Mouse (Mus musculus): Measurements from ENCODE around the gene Aven. TPM values are rescaled to one million over a fixed set of nuclear protein-coding genes. Genes with fewer than 3 reads are reported as not detected.

Aven gene
- polyA plus RNA-seq, 1 experiment from 2014 or later, result 3.2 TPM

DNA sequence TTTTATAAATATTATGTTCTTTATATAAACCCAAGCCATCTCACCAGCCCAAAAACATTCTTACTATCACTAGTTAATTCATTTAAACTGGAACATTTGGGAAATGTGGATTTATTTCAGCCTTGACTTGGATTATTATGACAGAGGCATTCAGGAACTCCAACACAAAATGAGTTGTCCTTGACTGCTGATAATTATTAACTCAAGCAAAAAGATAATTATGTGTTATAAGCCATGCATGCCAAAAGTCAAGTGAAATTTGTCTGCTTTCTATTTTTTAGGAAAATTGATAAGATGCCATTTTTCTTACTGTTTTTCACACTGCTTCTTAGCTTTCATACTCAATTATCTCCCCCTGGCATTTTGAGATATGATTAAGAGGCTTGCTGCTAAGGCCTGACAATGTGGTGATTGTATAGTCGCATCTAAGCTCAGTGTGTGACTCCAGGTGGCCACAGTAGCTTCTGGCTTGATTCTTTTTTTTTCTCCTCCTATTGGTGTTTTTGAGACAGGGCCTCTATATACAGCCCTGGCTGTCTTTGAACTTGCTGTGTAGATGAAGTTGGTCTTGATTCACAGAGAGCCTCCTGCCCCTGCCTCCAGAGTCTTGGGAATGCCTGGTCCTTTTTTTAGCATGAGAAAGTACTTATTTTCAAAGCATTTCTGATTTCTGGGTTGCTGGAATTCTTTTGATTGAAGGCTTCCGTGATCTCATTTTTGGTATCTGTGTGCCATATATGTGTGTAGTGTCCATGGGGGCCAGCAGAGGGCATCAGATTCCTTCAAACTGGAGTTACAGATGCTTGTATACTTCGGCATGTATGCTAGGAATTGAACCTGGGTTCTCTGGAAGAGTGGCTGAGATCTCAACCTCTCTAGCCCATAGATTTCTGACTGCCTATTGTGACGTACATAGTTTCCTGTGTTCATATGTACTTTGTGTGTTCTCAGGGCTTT lies 28.0 kb downstream of the Aven start:
- Histone ChIP-seq H3K4me3 (replicated peaks; ENCODE audit: low read depth, low read length) (no peak overlapping the region), H3K27ac (replicated peaks; ENCODE audit: low read depth, low read length) (no peak overlapping the region), H3K4me2 (ENCODE audit: low read length) (no peak overlapping the region), H3K4me1 (ENCODE audit: control insufficient read depth, insufficient read depth, low read length) (no peaks in the 10 kb centered on the region), H3K36me3 (ENCODE audit: control insufficient read depth, insufficient read depth, low read length) (no peaks in the 10 kb centered on the region), H3K9me3 (ENCODE audit: control insufficient read depth, low read length) (no peaks in the 10 kb centered on the region), H3K9ac (replicated peaks; ENCODE audit: low read length) (no peak overlapping the region), H3K27me3 (ENCODE audit: control insufficient read depth, insufficient read depth, low read length) (no peaks in the 10 kb centered on the region)
- no peak for ATAC-seq (ENCODE audit: low FRiP score, low TSS enrichment)
- DNase-seq, result no peak
- 79% methylated on average over 4 of the region's 4 CpGs for WGBS

DNA sequence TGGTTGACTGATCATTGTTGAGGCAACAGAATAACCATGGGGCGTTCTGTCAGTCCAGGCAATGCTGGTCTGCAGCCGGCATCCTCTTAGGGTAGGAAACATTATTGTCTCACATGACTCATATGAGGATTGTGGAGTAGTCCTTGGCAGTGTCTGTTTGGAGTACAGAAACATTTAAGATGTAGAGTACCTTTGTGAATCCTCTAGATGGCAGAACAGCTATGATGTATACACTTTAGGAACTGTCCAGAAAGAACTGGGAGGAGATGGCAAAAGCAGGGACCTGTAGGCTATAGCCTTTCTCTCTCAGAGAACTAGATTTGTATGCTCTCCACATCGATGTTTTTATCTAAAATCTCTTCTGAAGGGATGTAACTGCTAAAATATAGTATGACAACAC lies 34.2 kb downstream of the Aven start:
- no peaks in the 10 kb centered on the region for H3K27me3 ChIP-seq (ENCODE audit: control insufficient read depth, insufficient read depth, low read length)
- H3K4me3 ChIP-seq (replicated peaks; ENCODE audit: low read depth, low read length), result no peak overlapping the region
- no peak overlapping the region for H3K9ac ChIP-seq (replicated peaks; ENCODE audit: low read length)
- H3K9me3 ChIP-seq (ENCODE audit: control insufficient read depth, low read length), result no peaks in the 10 kb centered on the region
- ATAC-seq (ENCODE audit: low FRiP score, low TSS enrichment) (no peak), DNase-seq (peak; percentile 15)
- no peak overlapping the region for H3K27ac ChIP-seq (replicated peaks; ENCODE audit: low read depth, low read length)
- no peaks in the 10 kb centered on the region for H3K36me3 ChIP-seq (ENCODE audit: control insufficient read depth, insufficient read depth, low read length)
- no peak overlapping the region for H3K4me2 ChIP-seq (ENCODE audit: low read length)
- no peaks in the 10 kb centered on the region for H3K4me1 ChIP-seq (ENCODE audit: control insufficient read depth, insufficient read depth, low read length)
- 85% methylated on average over 3 of the region's 3 CpGs for WGBS

GRCm38 (mm10) chr2:112532812-112533496 lies 40.2 kb downstream of the Aven start:
- Histone ChIP-seq H3K9ac (replicated peaks; ENCODE audit: low read length) (no peak overlapping the region), H3K9me3 (ENCODE audit: control insufficient read depth, low read length) (no peaks in the 10 kb centered on the region), H3K4me3 (replicated peaks; ENCODE audit: low read depth, low read length) (no peak overlapping the region), H3K27ac (replicated peaks; ENCODE audit: low read depth, low read length) (no peak overlapping the region), H3K36me3 (ENCODE audit: control insufficient read depth, insufficient read depth, low read length) (no peaks in the 10 kb centered on the region), H3K4me1 (ENCODE audit: control insufficient read depth, insufficient read depth, low read length) (peaks cover 2% of the 10 kb centered on the region; the same call in 1 of the 2 replicates), H3K4me2 (ENCODE audit: low read length) (no peak overlapping the region), H3K27me3 (ENCODE audit: control insufficient read depth, insufficient read depth, low read length) (no peaks in the 10 kb centered on the region)
- ATAC-seq (ENCODE audit: low FRiP score, low TSS enrichment) (no peak), DNase-seq (no peak)
- 86% methylated on average over 10 of the region's 10 CpGs for WGBS

DNA sequence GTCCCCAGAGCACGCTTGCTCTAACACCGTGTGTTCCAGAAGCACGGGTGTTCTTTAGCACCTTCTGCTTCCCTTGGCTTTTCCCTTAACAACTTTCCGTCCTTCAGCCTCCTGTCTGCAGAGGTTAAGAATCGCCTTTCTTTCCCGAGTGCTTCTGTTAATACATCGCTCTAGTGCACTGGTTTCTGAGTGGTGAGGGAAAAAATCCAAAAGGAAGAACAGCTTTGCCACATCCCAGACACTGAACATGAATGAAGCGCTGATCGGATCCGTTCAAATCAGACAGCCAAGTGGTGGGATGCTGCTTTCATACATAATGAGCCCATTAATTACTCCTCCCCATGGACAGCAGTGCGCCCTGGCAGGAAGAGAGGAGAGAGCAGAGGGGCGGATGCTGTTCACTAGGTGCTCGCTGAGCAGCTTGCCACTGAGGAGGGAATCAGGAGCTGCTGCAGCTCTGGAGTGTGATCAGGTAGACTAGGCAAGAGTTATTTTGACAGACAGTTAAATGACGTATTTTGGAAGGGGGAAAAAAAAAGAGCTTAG lies 42.0 kb downstream of the Aven start:
- Histone ChIP-seq H3K4me3 (replicated peaks; ENCODE audit: low read depth, low read length) (0 out of 2 replicates have a peak overlapping the region, but pooled peaks have one; percentile 11), H3K27ac (replicated peaks; ENCODE audit: low read depth, low read length) (0 out of 2 replicates have a peak overlapping the region, but pooled peaks have one; percentile 22), H3K27me3 (ENCODE audit: control insufficient read depth, insufficient read depth, low read length) (no peaks in the 10 kb centered on the region), H3K9me3 (ENCODE audit: control insufficient read depth, low read length) (no peaks in the 10 kb centered on the region), H3K9ac (replicated peaks; ENCODE audit: low read length) (peak overlapping the region; percentile 21; the same call in 1 of the 2 replicates), H3K4me2 (ENCODE audit: low read length) (peak overlapping the region; percentile 35), H3K36me3 (ENCODE audit: control insufficient read depth, insufficient read depth, low read length) (no peaks in the 10 kb centered on the region), H3K4me1 (ENCODE audit: control insufficient read depth, insufficient read depth, low read length) (peaks cover 2% of the 10 kb centered on the region; the same call in 1 of the 2 replicates)
- ATAC-seq (ENCODE audit: low FRiP score, low TSS enrichment), result no peak
- DNase-seq, result peak; percentile 50
- 42% methylated on average over 14 of the region's 14 CpGs for WGBS

DNA sequence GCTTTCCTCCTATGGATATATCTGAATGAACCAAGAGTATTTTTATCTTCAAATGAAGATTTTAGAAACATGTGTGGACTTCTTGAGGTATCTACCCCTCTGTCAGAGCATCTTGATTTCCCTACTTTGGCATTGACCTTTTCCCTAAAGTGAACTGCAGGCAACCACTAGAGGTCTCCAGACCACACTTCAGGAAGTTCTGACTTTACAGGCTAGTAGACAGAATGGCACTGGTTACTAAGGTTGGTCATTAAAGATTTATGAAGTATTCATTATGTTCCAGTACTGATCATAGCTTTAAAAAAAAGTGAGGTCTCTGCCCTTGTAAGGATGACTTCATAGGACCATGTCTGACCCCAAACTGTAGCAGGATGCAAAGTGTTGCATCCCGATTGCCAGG lies 46.0 kb downstream of the Aven start:
- DNase-seq, result peak; percentile 46
- no peaks in the 10 kb centered on the region for H3K36me3 ChIP-seq (ENCODE audit: control insufficient read depth, insufficient read depth, low read length)
- 95% methylated on average over 1 of the region's 1 CpGs for WGBS

GRCm38 (mm10) chr2:112541695-112542285 lies 49.0 kb downstream of the Aven start:
- 57% methylated on average over 5 of the region's 5 CpGs for WGBS
- H3K4me3 ChIP-seq (replicated peaks; ENCODE audit: low read depth, low read length), result no peak overlapping the region
- no peaks in the 10 kb centered on the region for H3K36me3 ChIP-seq (ENCODE audit: control insufficient read depth, insufficient read depth, low read length)
- no peak overlapping the region for H3K27ac ChIP-seq (replicated peaks; ENCODE audit: low read depth, low read length)
- ATAC-seq (ENCODE audit: low FRiP score, low TSS enrichment) (no peak), DNase-seq (peak; percentile 39)
- no peaks in the 10 kb centered on the region for H3K27me3 ChIP-seq (ENCODE audit: control insufficient read depth, insufficient read depth, low read length)
- H3K9me3 ChIP-seq (ENCODE audit: control insufficient read depth, low read length), result no peaks in the 10 kb centered on the region
- H3K4me1 ChIP-seq (ENCODE audit: control insufficient read depth, insufficient read depth, low read length), result no peaks in the 10 kb centered on the region
- no peak overlapping the region for H3K4me2 ChIP-seq (ENCODE audit: low read length)
- H3K9ac ChIP-seq (replicated peaks; ENCODE audit: low read length), result no peak overlapping the region

More for the DNA sequence above, 46.0 kb downstream of the Aven start:
- no peaks in the 10 kb centered on the region for H3K9me3 ChIP-seq (ENCODE audit: control insufficient read depth, low read length)
- no peaks in the 10 kb centered on the region for H3K27me3 ChIP-seq (ENCODE audit: control insufficient read depth, insufficient read depth, low read length)
- no peak overlapping the region for H3K9ac ChIP-seq (replicated peaks; ENCODE audit: low read length)
- ATAC-seq (ENCODE audit: low FRiP score, low TSS enrichment), result no peak
- peaks cover 2% of the 10 kb centered on the region; the same call in 1 of the 2 replicates for H3K4me1 ChIP-seq (ENCODE audit: control insufficient read depth, insufficient read depth, low read length)
- H3K27ac ChIP-seq (replicated peaks; ENCODE audit: low read depth, low read length), result no peak overlapping the region
- H3K4me3 ChIP-seq (replicated peaks; ENCODE audit: low read depth, low read length), result no peak overlapping the region
- no peak overlapping the region for H3K4me2 ChIP-seq (ENCODE audit: low read length)

GRCm38 (mm10) chr2:112556527-112556926 lies 63.8 kb downstream of the Aven start:
- no peaks in the 10 kb centered on the region for H3K9me3 ChIP-seq (ENCODE audit: control insufficient read depth, low read length)
- H3K36me3 ChIP-seq (ENCODE audit: control insufficient read depth, insufficient read depth, low read length), result no peaks in the 10 kb centered on the region
- H3K4me2 ChIP-seq (ENCODE audit: low read length), result no peak overlapping the region
- 92% methylated on average over 10 of the region's 10 CpGs for WGBS
- no peaks in the 10 kb centered on the region for H3K4me1 ChIP-seq (ENCODE audit: control insufficient read depth, insufficient read depth, low read length)
- H3K9ac ChIP-seq (replicated peaks; ENCODE audit: low read length), result no peak overlapping the region
- no peak for DNase-seq
- no peak for ATAC-seq (ENCODE audit: low FRiP score, low TSS enrichment)
- H3K4me3 ChIP-seq (replicated peaks; ENCODE audit: low read depth, low read length), result no peak overlapping the region
- no peak overlapping the region for H3K27ac ChIP-seq (replicated peaks; ENCODE audit: low read depth, low read length)
- H3K27me3 ChIP-seq (ENCODE audit: control insufficient read depth, insufficient read depth, low read length), result no peaks in the 10 kb centered on the region

DNA sequence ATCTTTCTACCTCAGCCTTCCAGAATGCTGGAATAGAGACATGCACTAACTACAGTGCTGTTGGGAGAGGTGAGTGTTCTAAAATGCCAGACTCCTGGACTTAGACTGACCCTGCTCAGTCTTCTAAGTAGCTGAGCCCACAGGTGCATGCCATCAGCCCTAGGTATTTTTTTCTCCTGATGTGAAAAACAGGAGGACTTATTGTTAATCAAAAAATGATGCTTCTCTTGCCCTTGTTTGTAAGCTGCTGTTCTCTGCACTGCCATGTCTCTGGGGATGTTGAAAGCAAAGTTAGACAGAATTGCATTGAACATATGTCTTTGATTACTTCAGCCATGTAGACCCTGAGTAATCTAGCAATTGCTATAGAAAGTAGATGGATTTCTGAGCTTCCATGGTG lies 64.7 kb downstream of the Aven start:
- no peak for ATAC-seq (ENCODE audit: low FRiP score, low TSS enrichment)
- H3K27me3 ChIP-seq (ENCODE audit: control insufficient read depth, insufficient read depth, low read length), result no peaks in the 10 kb centered on the region

More for the DNA sequence above, 64.7 kb downstream of the Aven start:
- H3K9ac ChIP-seq (replicated peaks; ENCODE audit: low read length), result no peak overlapping the region
- H3K27ac ChIP-seq (replicated peaks; ENCODE audit: low read depth, low read length), result no peak overlapping the region
- no peak for DNase-seq
- H3K4me3 ChIP-seq (replicated peaks; ENCODE audit: low read depth, low read length), result no peak overlapping the region
- H3K4me1 ChIP-seq (ENCODE audit: control insufficient read depth, insufficient read depth, low read length), result no peaks in the 10 kb centered on the region
- no peaks in the 10 kb centered on the region for H3K36me3 ChIP-seq (ENCODE audit: control insufficient read depth, insufficient read depth, low read length)
- no peak overlapping the region for H3K4me2 ChIP-seq (ENCODE audit: low read length)
- H3K9me3 ChIP-seq (ENCODE audit: control insufficient read depth, low read length), result no peaks in the 10 kb centered on the region
